Mouse (Mus musculus) kidney, adult 2 months (tissue): Measurements from ENCODE around the gene Zp1. TPM values are rescaled to one million over a fixed set of nuclear protein-coding genes. Genes with fewer than 3 reads are reported as not detected.
A peak's percentile ranks its signal among the peaks of the same experiment; 100 is the strongest.

Experiments
- DNase-seq: peaks from one replicate; pipeline ENCODE4 v3.0.0; 2021
- H3K27ac ChIP-seq: fragments of 200-500 bp; 2 replicates; pipeline ENCODE4 v1.5.1; 2012; ENCODE audit warnings: low read depth, low read length, control low read depth, inconsistent platforms; ENCODE audit not compliant: insufficient read depth
- H3K27me3 ChIP-seq: fragments of 200-500 bp; replicated peaks from 2 replicates; pipeline ENCODE4 v1.6.1; 2012; ENCODE audit warnings: mild to moderate bottlenecking, moderate library complexity, low read length, inconsistent platforms; ENCODE audit not compliant: control insufficient read depth, insufficient read depth
- H3K36me3 ChIP-seq: fragments of 200-500 bp; 2 replicates; pipeline ENCODE4 v1.6.1; 2012; ENCODE audit warnings: mild to moderate bottlenecking, moderate library complexity, low read length, inconsistent platforms; ENCODE audit not compliant: control insufficient read depth, insufficient read depth
- H3K4me1 ChIP-seq: fragments of 200-500 bp; 2 replicates; pipeline ENCODE4 v1.6.1; 2011; ENCODE audit warnings: low read length; ENCODE audit not compliant: control insufficient read depth, insufficient read depth
- H3K4me3 ChIP-seq: fragments of 200-500 bp; 2 replicates; pipeline ENCODE4 v1.5.1; 2011; ENCODE audit warnings: mild to moderate bottlenecking, low read depth, low read length, control low read depth; ENCODE audit not compliant: insufficient read depth
- CTCF ChIP-seq: fragments of 200-500 bp; conservative IDR thresholded peaks from 2 replicates; pipeline ENCODE4 v1.5.1; 2011; ENCODE audit warnings: low read depth, mild to moderate bottlenecking, control low read depth, low read length, moderate library complexity, mixed read lengths; ENCODE audit not compliant: insufficient read depth, insufficient read length
- POLR2A ChIP-seq: fragments of 200-500 bp; IDR thresholded peaks from one replicate; pipeline ENCODE4 v1.6.1; 2011; ENCODE audit warnings: low read depth, low read length, control low read depth
- WGBS: fragments of 180-500 bp; shearing (Covaris S2); methylation state at CpG from one replicate; pipeline ENCODE4 v1.1.7; 2018; 5-methylcytosine and 5-hydroxymethylcytosine counted together
- polyA plus RNA-seq: library from polyadenylated mRNA; depleted of rRNA; stranded (reverse); fragments of >200 nt; gene quantifications from 2 replicates; pipeline ENCODE4 v1.2.3, GENCODE M21; 2012

Gene Zp1
- polyA plus RNA-seq, 1 experiment = not detected

GRCm38 (mm10) chr19:10940097-10940800 is 19.8 kb upstream of the Zp1 start:
- DNase-seq = peak; percentile 81
- Histone ChIP-seq H3K36me3 (no peaks in the 10 kb centered on the region), H3K4me1 (no peaks in the 10 kb centered on the region), H3K4me3 (peak overlapping the region; percentile 4; the same call in 1 of the 2 replicates), H3K27me3 (no peaks in the 10 kb centered on the region), H3K27ac (no peak overlapping the region)
- TF ChIP-seq POLR2A (no peak), CTCF (peak; percentile 88)
- WGBS = 18% methylated on average over 37 of the region's 37 CpGs

GRCm38 (mm10) chr19:10938771-10939170 is 18.3 kb upstream of the Zp1 start:
- Histone ChIP-seq H3K27me3 (no peaks in the 10 kb centered on the region), H3K4me1 (no peaks in the 10 kb centered on the region), H3K4me3 (no peak overlapping the region), H3K36me3 (no peaks in the 10 kb centered on the region), H3K27ac (no peak overlapping the region)
- no peak for DNase-seq
- TF ChIP-seq CTCF (no peak), POLR2A (no peak)
- WGBS = 85% methylated on average over 3 of the region's 3 CpGs

- Histone ChIP-seq H3K4me1 (no peaks in the 10 kb centered on the region), H3K27ac (no peak within 1 kb of the TSS), H3K36me3 (no peaks in the 10 kb centered on the region), H3K27me3 (no peaks in the 10 kb centered on the region), H3K4me3 (no peak within 1 kb of the TSS)
- TF ChIP-seq CTCF (no peak), POLR2A (no peak)
- WGBS = 53% methylated on average over 5 of the region's 5 CpGs
- no peak for DNase-seq
These were observed 16.7 kb upstream of the Zp1 start, which contains the start of gene Ptgdr2 for GRCm38 (mm10) chr19:10937110-10937563. Gene Ptgdr2 (plus strand): TSS chr19:10937160.

GRCm38 (mm10) chr19:10936077-10936476 is 15.6 kb upstream of the Zp1 start:
- Histone ChIP-seq H3K27me3 (no peaks in the 10 kb centered on the region), H3K36me3 (no peaks in the 10 kb centered on the region)

GRCm38 (mm10) chr19:10935029-10935428 is 14.6 kb upstream of the Zp1 start:
- Histone ChIP-seq H3K4me1 (no peaks in the 10 kb centered on the region), H3K27me3 (no peaks in the 10 kb centered on the region), H3K27ac (no peak overlapping the region), H3K36me3 (no peaks in the 10 kb centered on the region), H3K4me3 (no peak overlapping the region)
- 65% methylated on average over 5 of the region's 5 CpGs for WGBS
- no peak for TF ChIP-seq POLR2A
- TF ChIP-seq CTCF = no peak
- DNase-seq = no peak

More at GRCm38 (mm10) chr19:10936077-10936476, 15.6 kb upstream of the Zp1 start:
- no peaks in the 10 kb centered on the region for H3K4me1 ChIP-seq
- 85% methylated on average over 5 of the region's 5 CpGs for WGBS
- TF ChIP-seq POLR2A (no peak), CTCF (0 out of 2 replicates have a peak, but pooled peaks have one; percentile 2)
- no peak overlapping the region for H3K4me3 ChIP-seq
- DNase-seq = no peak
- no peak overlapping the region for H3K27ac ChIP-seq

GRCm38 (mm10) chr19:10930641-10931040 is 10.2 kb upstream of the Zp1 start:
- Histone ChIP-seq H3K4me3 (no peak overlapping the region), H3K36me3 (no peaks in the 10 kb centered on the region), H3K27me3 (no peaks in the 10 kb centered on the region), H3K27ac (no peak overlapping the region), H3K4me1 (peaks cover 10% of the 10 kb centered on the region)
- 83% methylated on average over 2 of the region's 2 CpGs for WGBS
- no peak for DNase-seq
- no peak for TF ChIP-seq CTCF
- no peak for TF ChIP-seq POLR2A

GRCm38 (mm10) chr19:10926666-10927065 is 6.2 kb upstream of the Zp1 start:
- Histone ChIP-seq H3K4me1 (peaks cover 10% of the 10 kb centered on the region), H3K27me3 (no peaks in the 10 kb centered on the region), H3K36me3 (no peaks in the 10 kb centered on the region), H3K27ac (no peak overlapping the region), H3K4me3 (no peak overlapping the region)
- no peak for TF ChIP-seq POLR2A
- no peak for TF ChIP-seq CTCF
- 27% methylated on average over 4 of the region's 4 CpGs for WGBS
- DNase-seq = no peak
